Mouse (Mus musculus): ENCODE results near the gene Exoc6b. TPM values are rescaled to one million over a fixed set of nuclear protein-coding genes. Genes with fewer than 3 reads are reported as not detected.
A peak's percentile ranks its signal among the peaks of the same experiment; 100 is the strongest.

The Exoc6b gene
- polyA plus RNA-seq, 1 experiment = 38.3 TPM

GRCm38 (mm10) chr6:85068322-85069022 lies 841 bp downstream of the Exoc6b start:
- TF ChIP-seq POLR2A (IDR thresholded peaks at IDR 0.05; ENCODE audit: extremely low read depth, insufficient read depth, low read length) (peak; percentile 51; the same call in 1 of the 2 replicates), CTCF (IDR thresholded peaks at IDR 0.05; ENCODE audit: extremely low read depth, insufficient read depth, low read length) (no peak)
- H3K27ac ChIP-seq (ENCODE audit: insufficient read depth, low read length) = peak overlapping the region; percentile 30
- peaks cover 5% of the 10 kb centered on the region; the same call in 1 of the 2 replicates for H3K4me1 ChIP-seq (ENCODE audit: control insufficient read depth, insufficient read depth, low read length)

DNA sequence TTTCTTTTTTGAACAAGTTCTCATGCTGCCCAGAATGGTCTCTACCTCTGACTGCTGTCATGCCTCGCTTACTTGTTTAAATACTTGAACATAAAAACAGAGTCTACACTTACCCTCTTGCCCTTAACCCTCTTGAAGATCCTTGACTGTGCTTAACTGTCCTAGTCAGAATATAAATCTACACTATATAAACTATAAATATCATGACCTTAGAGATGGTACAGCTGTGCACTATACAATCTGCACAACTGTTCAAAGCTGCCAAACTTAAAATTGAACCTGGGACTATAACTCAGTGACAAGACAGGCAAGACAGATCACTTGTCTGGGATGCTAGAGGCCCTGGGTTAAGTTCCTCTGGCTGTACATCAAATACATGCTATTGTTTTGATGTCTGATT lies 11.7 kb downstream of the Exoc6b start:
- TF ChIP-seq POLR2A (IDR thresholded peaks at IDR 0.05; ENCODE audit: extremely low read depth, insufficient read depth, low read length) (no peak), CTCF (IDR thresholded peaks at IDR 0.05; ENCODE audit: extremely low read depth, insufficient read depth, low read length) (no peak)
- Histone ChIP-seq H3K27ac (ENCODE audit: insufficient read depth, low read length) (no peak overlapping the region), H3K4me3 (ENCODE audit: insufficient read depth, low read length) (no peak overlapping the region), H3K4me1 (ENCODE audit: control insufficient read depth, insufficient read depth, low read length) (no peaks in the 10 kb centered on the region; the same call in none of the 2 replicates)

More at GRCm38 (mm10) chr6:85068322-85069022, 841 bp downstream of the Exoc6b start:
- H3K4me3 ChIP-seq (ENCODE audit: insufficient read depth, low read length) = peak overlapping the region; percentile 87

GRCm38 (mm10) chr6:85051109-85051508 lies 18.2 kb downstream of the Exoc6b start:
- TF ChIP-seq CTCF (IDR thresholded peaks at IDR 0.05; ENCODE audit: extremely low read depth, insufficient read depth, low read length) (no peak), POLR2A (IDR thresholded peaks at IDR 0.05; ENCODE audit: extremely low read depth, insufficient read depth, low read length) (no peak)
- Histone ChIP-seq H3K27ac (ENCODE audit: insufficient read depth, low read length) (no peak overlapping the region), H3K4me3 (ENCODE audit: insufficient read depth, low read length) (no peak overlapping the region), H3K4me1 (ENCODE audit: control insufficient read depth, insufficient read depth, low read length) (no peaks in the 10 kb centered on the region)

GRCm38 (mm10) chr6:85046531-85046930 lies 22.8 kb downstream of the Exoc6b start:
- TF ChIP-seq CTCF (IDR thresholded peaks at IDR 0.05; ENCODE audit: extremely low read depth, insufficient read depth, low read length) (no peak), POLR2A (IDR thresholded peaks at IDR 0.05; ENCODE audit: extremely low read depth, insufficient read depth, low read length) (no peak)
- H3K4me3 ChIP-seq (ENCODE audit: insufficient read depth, low read length) = no peak overlapping the region
- no peak overlapping the region for H3K27ac ChIP-seq (ENCODE audit: insufficient read depth, low read length)
- H3K4me1 ChIP-seq (ENCODE audit: control insufficient read depth, insufficient read depth, low read length) = no peaks in the 10 kb centered on the region

GRCm38 (mm10) chr6:85044621-85045152 lies 24.6 kb downstream of the Exoc6b start:
- TF ChIP-seq CTCF (IDR thresholded peaks at IDR 0.05; ENCODE audit: extremely low read depth, insufficient read depth, low read length) (no peak), POLR2A (IDR thresholded peaks at IDR 0.05; ENCODE audit: extremely low read depth, insufficient read depth, low read length) (no peak)
- H3K4me1 ChIP-seq (ENCODE audit: control insufficient read depth, insufficient read depth, low read length) = no peaks in the 10 kb centered on the region
- no peak overlapping the region for H3K4me3 ChIP-seq (ENCODE audit: insufficient read depth, low read length)
- H3K27ac ChIP-seq (ENCODE audit: insufficient read depth, low read length) = no peak overlapping the region

- Histone ChIP-seq H3K4me1 (ENCODE audit: control insufficient read depth, insufficient read depth, low read length) (no peaks in the 10 kb centered on the region; the same call in 1 of the 2 replicates), H3K4me3 (ENCODE audit: insufficient read depth, low read length) (no peak overlapping the region), H3K27ac (ENCODE audit: insufficient read depth, low read length) (no peak overlapping the region)
- TF ChIP-seq CTCF (IDR thresholded peaks at IDR 0.05; ENCODE audit: extremely low read depth, insufficient read depth, low read length) (peak; percentile 95), POLR2A (IDR thresholded peaks at IDR 0.05; ENCODE audit: extremely low read depth, insufficient read depth, low read length) (no peak)
Observed at GRCm38 (mm10) chr6:85037677-85038076, 31.6 kb downstream of the Exoc6b start.

DNA sequence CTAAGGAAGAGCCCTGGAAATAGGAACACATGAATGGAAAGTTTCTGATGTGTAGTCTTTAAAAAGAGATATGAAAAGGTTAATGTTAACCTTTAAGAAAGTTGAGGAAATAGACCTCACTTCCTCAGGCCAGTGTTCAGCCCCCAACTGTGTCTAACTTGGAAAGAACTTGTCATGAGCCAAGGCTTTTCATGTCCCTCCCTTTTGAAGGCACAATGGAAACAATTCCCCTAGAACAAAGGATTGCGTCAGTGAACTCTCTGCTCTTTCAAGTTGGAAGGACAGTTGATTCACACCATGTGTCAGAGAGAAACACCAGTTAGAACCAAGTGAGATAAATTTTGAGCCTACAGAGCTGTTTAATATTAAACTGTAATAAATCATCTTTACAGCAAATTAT lies 39.6 kb downstream of the Exoc6b start:
- H3K4me3 ChIP-seq (ENCODE audit: insufficient read depth, low read length) = no peak overlapping the region
- no peak overlapping the region for H3K27ac ChIP-seq (ENCODE audit: insufficient read depth, low read length)
- no peaks in the 10 kb centered on the region; the same call in 1 of the 2 replicates for H3K4me1 ChIP-seq (ENCODE audit: control insufficient read depth, insufficient read depth, low read length)
- TF ChIP-seq POLR2A (IDR thresholded peaks at IDR 0.05; ENCODE audit: extremely low read depth, insufficient read depth, low read length) (no peak), CTCF (IDR thresholded peaks at IDR 0.05; ENCODE audit: extremely low read depth, insufficient read depth, low read length) (no peak)

DNA sequence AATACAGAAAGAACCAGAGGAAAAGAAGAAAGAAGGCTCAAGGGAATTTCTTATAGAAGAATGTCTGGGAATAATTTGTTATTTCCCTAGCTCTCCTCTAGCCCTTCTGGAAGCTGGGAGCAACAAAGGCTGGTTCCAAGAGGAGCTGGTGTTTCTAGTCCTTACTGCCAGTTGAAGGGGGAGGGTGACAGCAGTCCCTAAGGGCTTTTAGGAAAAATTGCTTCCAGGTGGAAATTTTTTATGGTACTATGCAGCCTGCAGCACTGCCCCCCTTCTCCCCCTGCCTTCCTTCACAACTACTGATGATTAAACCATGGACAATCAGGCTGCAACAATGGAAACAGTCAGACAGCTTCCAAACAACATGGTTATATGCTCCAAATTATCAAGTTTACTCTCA lies 44.9 kb downstream of the Exoc6b start:
- Histone ChIP-seq H3K27ac (ENCODE audit: insufficient read depth, low read length) (no peak overlapping the region), H3K4me3 (ENCODE audit: insufficient read depth, low read length) (no peak overlapping the region), H3K4me1 (ENCODE audit: control insufficient read depth, insufficient read depth, low read length) (no peaks in the 10 kb centered on the region)
- no peak for TF ChIP-seq POLR2A (IDR thresholded peaks at IDR 0.05; ENCODE audit: extremely low read depth, insufficient read depth, low read length)
- TF ChIP-seq CTCF (IDR thresholded peaks at IDR 0.05; ENCODE audit: extremely low read depth, insufficient read depth, low read length) = no peak

- no peak for TF ChIP-seq POLR2A (IDR thresholded peaks at IDR 0.05; ENCODE audit: extremely low read depth, insufficient read depth, low read length)
- Histone ChIP-seq H3K4me1 (ENCODE audit: control insufficient read depth, insufficient read depth, low read length) (no peaks in the 10 kb centered on the region), H3K4me3 (ENCODE audit: insufficient read depth, low read length) (no peak overlapping the region), H3K27ac (ENCODE audit: insufficient read depth, low read length) (no peak overlapping the region)
Observed at GRCm38 (mm10) chr6:85017011-85017410, 52.3 kb downstream of the Exoc6b start.

DNA sequence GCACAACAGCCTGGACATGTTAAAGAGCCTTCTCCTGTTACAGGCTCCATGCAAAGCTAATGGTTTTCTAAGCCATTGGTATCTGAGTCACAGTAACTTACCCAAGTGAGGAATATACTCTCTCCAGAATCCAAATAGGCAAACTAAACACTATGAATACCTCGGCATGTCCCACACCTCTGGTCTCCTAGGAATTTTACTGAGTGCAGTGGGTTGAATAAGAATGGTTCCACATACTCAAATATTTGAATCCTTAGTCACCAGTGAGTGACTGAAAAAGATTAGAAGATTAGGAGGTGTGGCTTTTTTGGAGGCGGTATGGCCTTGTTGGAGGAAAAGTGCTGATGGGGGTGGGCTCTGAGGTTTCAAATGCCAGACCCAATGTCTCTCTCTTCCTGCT lies 55.4 kb downstream of the Exoc6b start:
- H3K4me3 ChIP-seq (ENCODE audit: insufficient read depth, low read length) = no peak overlapping the region
- TF ChIP-seq CTCF (IDR thresholded peaks at IDR 0.05; ENCODE audit: extremely low read depth, insufficient read depth, low read length) = no peak
- no peak for TF ChIP-seq POLR2A (IDR thresholded peaks at IDR 0.05; ENCODE audit: extremely low read depth, insufficient read depth, low read length)
- no peaks in the 10 kb centered on the region for H3K4me1 ChIP-seq (ENCODE audit: control insufficient read depth, insufficient read depth, low read length)
- H3K27ac ChIP-seq (ENCODE audit: insufficient read depth, low read length) = no peak overlapping the region

Data from cortical plate, adult 2 months (tissue).